Mouse (Mus musculus): ENCODE data around the gene Bcl2l12. TPM values are rescaled to one million over a fixed set of nuclear protein-coding genes. Genes with fewer than 3 reads are reported as not detected.
A peak's percentile ranks its signal among the peaks of the same experiment; 100 is the strongest.
"Not testable (repeated sequence)": the region's sequence is repeated elsewhere in the genome, so short reads cannot be mapped to it uniquely, and the experiment has no call there.

Bcl2l12 gene
- polyA plus RNA-seq, 1 experiment from 2014 or later: 6.4 TPM

- no peak for ATAC-seq (ENCODE audit: low read depth)
- H3K36me3 ChIP-seq (ENCODE audit: control insufficient read depth, insufficient read depth, low read length): peaks cover 21% of the 10 kb centered on the region
- WGBS: 90% methylated on average over 15 of the region's 15 CpGs
Measured at GRCm38 (mm10) chr7:45024281-45025248, 26.1 kb upstream of the Bcl2l12 start.

GRCm38 (mm10) chr7:45023711-45024110 lies 25.2 kb upstream of the Bcl2l12 start:
- H3K4me1 ChIP-seq (ENCODE audit: control insufficient read depth, insufficient read depth, low read length); H3K4me3 ChIP-seq (ENCODE audit: low read depth, low read length); H3K27ac ChIP-seq (ENCODE audit: low read depth, low read length); H3K4me2 ChIP-seq (ENCODE audit: low read depth, low read length); H3K9me3 ChIP-seq (ENCODE audit: control insufficient read depth, low read length); ATAC-seq (ENCODE audit: low read depth); H3K27me3 ChIP-seq (ENCODE audit: control insufficient read depth, insufficient read depth, low read length); H3K9ac ChIP-seq (replicated peaks; ENCODE audit: low read depth, low read length): not testable (repeated sequence)
- H3K36me3 ChIP-seq (ENCODE audit: control insufficient read depth, insufficient read depth, low read length): peaks cover 15% of the 10 kb centered on the region
- WGBS: 84% methylated on average over 5 of the region's 5 CpGs

More at GRCm38 (mm10) chr7:45024281-45025248, 26.1 kb upstream of the Bcl2l12 start:
- H3K9me3 ChIP-seq (ENCODE audit: control insufficient read depth, low read length): no peaks in the 10 kb centered on the region
- no peak overlapping the region for H3K9ac ChIP-seq (replicated peaks; ENCODE audit: low read depth, low read length)
- no peak overlapping the region for H3K4me2 ChIP-seq (ENCODE audit: low read depth, low read length)
- H3K27ac ChIP-seq (ENCODE audit: low read depth, low read length): no peak overlapping the region
- H3K4me1 ChIP-seq (ENCODE audit: control insufficient read depth, insufficient read depth, low read length): no peaks in the 10 kb centered on the region; the same call in 1 of the 2 replicates
- no peak overlapping the region for H3K4me3 ChIP-seq (ENCODE audit: low read depth, low read length)
- H3K27me3 ChIP-seq (ENCODE audit: control insufficient read depth, insufficient read depth, low read length): no peaks in the 10 kb centered on the region

GRCm38 (mm10) chr7:45020225-45020624 lies 21.7 kb upstream of the Bcl2l12 start:
- WGBS: 75% methylated on average over 9 of the region's 9 CpGs
- ATAC-seq (ENCODE audit: low read depth): no peak
- Histone ChIP-seq H3K36me3 (ENCODE audit: control insufficient read depth, insufficient read depth, low read length) (no peaks in the 10 kb centered on the region), H3K4me2 (ENCODE audit: low read depth, low read length) (no peak overlapping the region), H3K4me1 (ENCODE audit: control insufficient read depth, insufficient read depth, low read length) (peaks cover 5% of the 10 kb centered on the region; the same call in 1 of the 2 replicates), H3K9ac (replicated peaks; ENCODE audit: low read depth, low read length) (no peak overlapping the region), H3K4me3 (ENCODE audit: low read depth, low read length) (no peak overlapping the region), H3K27me3 (ENCODE audit: control insufficient read depth, insufficient read depth, low read length) (no peaks in the 10 kb centered on the region), H3K27ac (ENCODE audit: low read depth, low read length) (no peak overlapping the region), H3K9me3 (ENCODE audit: control insufficient read depth, low read length) (no peaks in the 10 kb centered on the region)

GRCm38 (mm10) chr7:45019031-45019571 lies 20.6 kb upstream of the Bcl2l12 start:
- no peak overlapping the region for H3K9ac ChIP-seq (replicated peaks; ENCODE audit: low read depth, low read length)
- no peak overlapping the region for H3K4me3 ChIP-seq (ENCODE audit: low read depth, low read length)
- H3K4me2 ChIP-seq (ENCODE audit: low read depth, low read length): 0 out of 2 replicates have a peak overlapping the region, but pooled peaks have one; percentile 2
- no peaks in the 10 kb centered on the region for H3K27me3 ChIP-seq (ENCODE audit: control insufficient read depth, insufficient read depth, low read length)
- H3K36me3 ChIP-seq (ENCODE audit: control insufficient read depth, insufficient read depth, low read length): no peaks in the 10 kb centered on the region
- H3K9me3 ChIP-seq (ENCODE audit: control insufficient read depth, low read length): no peaks in the 10 kb centered on the region
- H3K27ac ChIP-seq (ENCODE audit: low read depth, low read length): no peak overlapping the region
- H3K4me1 ChIP-seq (ENCODE audit: control insufficient read depth, insufficient read depth, low read length): peaks cover 13% of the 10 kb centered on the region; the same call in 1 of the 2 replicates
- ATAC-seq (ENCODE audit: low read depth): no peak
- WGBS: 47% methylated on average over 8 of the region's 8 CpGs

GRCm38 (mm10) chr7:45017242-45018061 lies 18.9 kb upstream of the Bcl2l12 start, which contains the start of gene Rras:
Gene Rras, plus strand, starts transcription at chr7:45017961.
- ATAC-seq (ENCODE audit: low read depth): peak; percentile 75
- under 1% methylated on average over 36 of the region's 36 CpGs for WGBS

GRCm38 (mm10) chr7:45016761-45017160 lies 18.2 kb upstream of the Bcl2l12 start:
- Histone ChIP-seq H3K4me1 (ENCODE audit: control insufficient read depth, insufficient read depth, low read length) (peaks cover 13% of the 10 kb centered on the region; the same call in 1 of the 2 replicates), H3K4me2 (ENCODE audit: low read depth, low read length) (peak overlapping the region; percentile 89), H3K36me3 (ENCODE audit: control insufficient read depth, insufficient read depth, low read length) (peaks cover 11% of the 10 kb centered on the region), H3K4me3 (ENCODE audit: low read depth, low read length) (peak overlapping the region; percentile 55), H3K9ac (replicated peaks; ENCODE audit: low read depth, low read length) (peak overlapping the region; percentile 18; the same call in 1 of the 2 replicates), H3K27me3 (ENCODE audit: control insufficient read depth, insufficient read depth, low read length) (no peaks in the 10 kb centered on the region), H3K9me3 (ENCODE audit: control insufficient read depth, low read length) (no peaks in the 10 kb centered on the region), H3K27ac (ENCODE audit: low read depth, low read length) (peak overlapping the region; percentile 83)
- no peak for ATAC-seq (ENCODE audit: low read depth)
- WGBS: 4% methylated on average over 4 of the region's 4 CpGs

More at GRCm38 (mm10) chr7:45017242-45018061, 18.9 kb upstream of the Bcl2l12 start, which contains the start of gene Rras:
- H3K36me3 ChIP-seq (ENCODE audit: control insufficient read depth, insufficient read depth, low read length): peaks cover 4% of the 10 kb centered on the region
- no peaks in the 10 kb centered on the region for H3K27me3 ChIP-seq (ENCODE audit: control insufficient read depth, insufficient read depth, low read length)
- H3K4me2 ChIP-seq (ENCODE audit: low read depth, low read length): peak within 1 kb of the TSS; percentile 89
- peaks cover 13% of the 10 kb centered on the region; the same call in 1 of the 2 replicates for H3K4me1 ChIP-seq (ENCODE audit: control insufficient read depth, insufficient read depth, low read length)
- H3K27ac ChIP-seq (ENCODE audit: low read depth, low read length): peak within 1 kb of the TSS; percentile 83
- H3K9ac ChIP-seq (replicated peaks; ENCODE audit: low read depth, low read length): peak within 1 kb of the TSS; percentile 57
- peak within 1 kb of the TSS; percentile 55 for H3K4me3 ChIP-seq (ENCODE audit: low read depth, low read length)
- H3K9me3 ChIP-seq (ENCODE audit: control insufficient read depth, low read length): no peaks in the 10 kb centered on the region

- Histone ChIP-seq H3K4me3 (ENCODE audit: low read depth, low read length) (peak within 1 kb of the TSS; percentile 55), H3K9me3 (ENCODE audit: control insufficient read depth, low read length) (no peaks in the 10 kb centered on the region), H3K4me2 (ENCODE audit: low read depth, low read length) (peak within 1 kb of the TSS; percentile 89), H3K9ac (replicated peaks; ENCODE audit: low read depth, low read length) (peak within 1 kb of the TSS; percentile 74), H3K27me3 (ENCODE audit: control insufficient read depth, insufficient read depth, low read length) (no peaks in the 10 kb centered on the region), H3K27ac (ENCODE audit: low read depth, low read length) (peak within 1 kb of the TSS; percentile 83), H3K4me1 (ENCODE audit: control insufficient read depth, insufficient read depth, low read length) (peaks cover 13% of the 10 kb centered on the region; the same call in 1 of the 2 replicates), H3K36me3 (ENCODE audit: control insufficient read depth, insufficient read depth, low read length) (peaks cover 16% of the 10 kb centered on the region)
- peak; percentile 91 for ATAC-seq (ENCODE audit: low read depth)
- under 1% methylated on average over 69 of the region's 69 CpGs for WGBS
Measured at GRCm38 (mm10) chr7:45015957-45016612, 17.6 kb upstream of the Bcl2l12 start, which contains the start of gene Scaf1. Gene Scaf1, minus strand, starts transcription at chr7:45016363.

GRCm38 (mm10) chr7:45015344-45015956 lies 16.9 kb upstream of the Bcl2l12 start:
- H3K36me3 ChIP-seq (ENCODE audit: control insufficient read depth, insufficient read depth, low read length): peaks cover 21% of the 10 kb centered on the region
- H3K9ac ChIP-seq (replicated peaks; ENCODE audit: low read depth, low read length): peak overlapping the region; percentile 74
- H3K27me3 ChIP-seq (ENCODE audit: control insufficient read depth, insufficient read depth, low read length): no peaks in the 10 kb centered on the region
- WGBS: 2% methylated on average over 20 of the region's 20 CpGs
- ATAC-seq (ENCODE audit: low read depth): no peak
- H3K9me3 ChIP-seq (ENCODE audit: control insufficient read depth, low read length): no peaks in the 10 kb centered on the region
- peak overlapping the region; percentile 66 for H3K4me2 ChIP-seq (ENCODE audit: low read depth, low read length)
- H3K4me3 ChIP-seq (ENCODE audit: low read depth, low read length): peak overlapping the region; percentile 55
- peak overlapping the region; percentile 53 for H3K27ac ChIP-seq (ENCODE audit: low read depth, low read length)
- H3K4me1 ChIP-seq (ENCODE audit: control insufficient read depth, insufficient read depth, low read length): peaks cover 13% of the 10 kb centered on the region; the same call in 1 of the 2 replicates
